Mouse (Mus musculus) right cerebral cortex, postnatal 25 days (tissue): ENCODE measurements around the gene Dixdc1.

Experiments used
- DNase-seq: peaks from one replicate; pipeline ENCODE4 v3.0.0; 2022

Dixdc1 gene

DNA sequence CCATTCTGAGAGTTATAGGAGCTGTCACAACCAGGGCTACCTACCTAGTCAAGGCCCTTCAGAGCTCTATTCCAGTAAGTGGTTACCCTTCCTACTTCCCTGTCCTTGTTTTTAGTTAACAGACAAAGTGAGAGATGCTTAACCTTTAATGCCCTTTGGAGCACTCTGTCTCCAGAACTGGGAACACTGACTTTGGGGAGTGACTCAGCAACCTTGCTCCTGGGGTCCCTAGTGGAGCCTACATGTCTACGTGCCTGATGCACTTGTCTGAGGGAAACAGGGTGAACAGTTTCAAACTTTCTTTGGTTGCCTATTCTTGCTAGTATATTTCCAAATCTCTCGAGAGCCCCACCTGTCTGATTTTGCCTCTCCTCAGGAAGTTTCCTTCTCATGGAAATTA lies 3.4 kb upstream of the Dixdc1 start:
- DNase-seq = no peak

DNA sequence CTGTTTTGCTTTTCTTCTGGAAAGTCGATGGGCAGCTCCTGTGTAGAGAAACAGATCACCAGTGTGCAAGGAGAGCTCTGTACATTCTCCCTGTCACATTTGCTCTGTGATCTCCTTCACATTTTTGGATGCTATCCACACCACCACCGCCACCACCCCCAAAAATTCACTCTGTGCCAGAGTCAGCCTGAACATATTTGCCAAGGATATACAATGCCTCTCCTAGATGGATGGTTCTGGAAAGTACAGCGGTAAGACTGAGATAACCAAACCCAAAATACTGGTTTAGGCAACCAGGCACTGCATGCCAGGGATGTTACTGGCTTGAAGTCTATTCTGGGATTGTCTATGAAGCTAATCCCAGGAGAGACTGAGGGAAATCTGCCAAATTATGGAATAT lies 2.9 kb upstream of the Dixdc1 start:
- DNase-seq = no peak

DNA sequence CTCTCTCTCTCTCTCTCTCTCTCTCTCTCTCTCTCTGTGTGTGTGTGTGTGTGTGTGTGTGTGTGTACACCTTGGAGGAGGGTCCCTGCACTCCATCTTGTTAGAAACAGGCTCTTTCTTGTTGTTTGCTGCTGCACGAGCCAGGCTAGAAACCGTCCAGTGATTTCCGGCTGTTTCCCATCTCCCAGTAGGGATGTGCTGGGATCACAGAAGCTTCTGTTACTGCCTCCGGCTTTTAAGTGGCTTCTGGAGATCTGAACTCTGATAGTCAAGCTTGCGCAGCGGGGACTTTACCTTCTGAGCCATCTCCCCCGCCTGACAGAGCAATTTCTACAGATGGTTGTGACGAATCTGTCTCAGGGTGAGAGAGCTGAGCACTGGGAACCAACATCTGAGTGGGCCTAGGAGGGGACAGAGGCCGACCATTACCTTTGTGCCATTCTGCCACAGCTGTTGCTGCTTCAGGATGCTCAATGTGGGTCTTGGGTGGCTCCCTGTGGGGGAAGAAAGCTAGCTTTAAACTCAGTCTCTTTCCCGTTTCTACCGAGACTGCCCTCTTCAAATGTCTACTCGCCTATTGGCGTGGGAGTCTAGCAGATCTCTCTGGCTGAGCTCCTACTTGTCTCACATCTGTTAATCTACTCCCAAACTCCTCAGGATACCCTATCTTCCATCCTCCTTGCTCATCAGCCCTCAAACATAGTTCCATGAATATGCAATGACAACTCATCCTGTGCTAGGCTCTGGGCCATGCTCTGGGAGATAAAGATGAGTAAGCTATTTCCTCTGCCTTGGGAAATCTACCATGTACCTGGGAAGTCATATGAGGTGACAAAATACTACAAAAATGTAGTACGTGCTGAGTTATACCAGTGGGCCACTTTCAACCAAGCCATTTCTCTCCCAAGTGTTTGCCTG lies 1.8 kb upstream of the Dixdc1 start:
- DNase-seq = no peak

DNA sequence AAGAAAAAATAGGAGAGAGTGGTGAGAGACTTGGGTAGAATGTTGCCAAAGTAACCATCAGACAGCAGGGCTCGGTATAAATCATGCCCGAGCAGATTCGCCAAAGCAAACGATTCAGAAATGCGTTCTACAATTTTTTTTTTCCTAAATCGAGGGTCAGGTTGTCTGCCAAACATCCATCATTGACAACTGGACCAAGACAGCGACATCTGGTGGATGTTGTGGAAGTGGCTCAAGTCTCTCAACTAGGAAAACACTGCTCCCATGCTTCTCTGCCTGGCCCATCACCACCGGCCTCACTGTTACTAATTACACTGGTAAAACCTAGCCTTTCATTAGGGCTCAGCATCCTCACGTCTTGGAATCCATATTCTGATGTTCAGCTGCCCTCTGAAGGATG lies 4.3 kb downstream of the Dixdc1 start:
- DNase-seq = no peak

DNA sequence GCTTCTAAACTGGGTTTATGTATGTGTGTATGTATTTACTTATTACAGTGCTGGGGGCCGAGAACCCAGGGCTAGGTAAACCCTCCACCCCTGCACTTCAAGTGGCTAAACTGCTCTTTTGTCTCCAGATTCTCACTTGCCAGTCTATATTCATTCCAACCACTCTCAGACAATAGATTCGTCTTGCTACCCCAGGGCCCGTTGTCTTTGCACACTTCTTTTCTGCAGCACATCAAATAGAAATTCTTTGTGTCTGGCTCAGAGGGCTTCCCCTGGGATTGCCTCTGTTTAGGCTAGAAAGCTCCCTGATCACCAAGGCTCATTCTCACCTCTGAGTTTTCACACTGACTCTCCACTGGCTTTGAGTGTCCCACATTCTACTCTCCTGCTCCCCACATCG lies 6.8 kb downstream of the Dixdc1 start:
- DNase-seq = no peak

DNA sequence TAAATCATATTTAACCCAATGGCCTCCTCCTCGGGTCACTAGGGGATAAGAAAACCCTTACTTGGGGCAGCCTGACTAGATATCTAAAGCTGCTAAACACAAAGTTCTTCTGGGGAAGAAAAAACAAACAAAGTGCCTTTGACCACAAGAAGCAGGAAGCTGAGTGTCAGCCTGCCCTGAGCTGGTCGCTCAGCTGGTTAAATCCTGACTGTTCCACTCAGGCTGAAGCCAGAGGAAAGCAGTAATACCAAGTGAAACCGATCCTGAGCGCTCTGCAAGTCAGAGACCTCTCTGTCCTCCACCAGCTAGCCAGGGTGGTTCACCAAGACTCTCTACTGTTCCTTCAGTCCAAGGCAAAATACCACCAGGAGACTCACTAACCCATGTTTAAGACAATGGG lies 9.7 kb downstream of the Dixdc1 start:
- DNase-seq = no peak

DNA sequence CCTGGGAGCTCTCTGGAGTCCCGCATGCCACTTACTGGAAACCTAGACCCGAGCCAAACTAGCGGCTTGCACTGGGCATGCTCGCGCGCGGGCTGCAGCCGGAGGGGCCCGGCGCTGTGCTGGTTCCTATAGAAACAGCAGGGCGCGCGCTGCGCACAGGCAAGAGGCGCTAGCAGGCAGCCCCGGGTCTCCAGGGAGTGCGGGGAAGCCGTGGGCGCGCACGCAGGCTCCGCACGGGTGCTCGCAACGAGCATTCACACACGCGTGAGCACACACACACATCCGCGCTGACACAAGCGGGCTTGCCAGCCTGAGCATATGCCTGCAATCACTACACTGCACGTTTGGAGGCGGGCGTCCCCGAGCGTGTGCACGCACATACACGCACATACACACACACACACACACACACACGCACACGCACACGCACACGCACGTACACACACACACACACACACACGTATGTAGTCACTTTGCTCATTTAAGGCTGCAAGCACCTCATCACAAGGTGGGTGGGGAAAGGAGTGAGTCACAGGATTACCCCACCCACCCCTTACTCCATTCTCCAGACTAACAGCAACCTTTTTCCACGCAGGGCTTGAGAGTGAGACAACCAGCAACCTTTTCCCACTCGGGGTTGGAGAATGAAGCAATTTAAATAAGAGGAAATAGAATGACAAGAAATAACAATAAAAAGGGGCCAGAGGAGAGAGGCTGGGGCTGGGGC lies 11.2 kb downstream of the Dixdc1 start:
- DNase-seq = peak; percentile 90

DNA sequence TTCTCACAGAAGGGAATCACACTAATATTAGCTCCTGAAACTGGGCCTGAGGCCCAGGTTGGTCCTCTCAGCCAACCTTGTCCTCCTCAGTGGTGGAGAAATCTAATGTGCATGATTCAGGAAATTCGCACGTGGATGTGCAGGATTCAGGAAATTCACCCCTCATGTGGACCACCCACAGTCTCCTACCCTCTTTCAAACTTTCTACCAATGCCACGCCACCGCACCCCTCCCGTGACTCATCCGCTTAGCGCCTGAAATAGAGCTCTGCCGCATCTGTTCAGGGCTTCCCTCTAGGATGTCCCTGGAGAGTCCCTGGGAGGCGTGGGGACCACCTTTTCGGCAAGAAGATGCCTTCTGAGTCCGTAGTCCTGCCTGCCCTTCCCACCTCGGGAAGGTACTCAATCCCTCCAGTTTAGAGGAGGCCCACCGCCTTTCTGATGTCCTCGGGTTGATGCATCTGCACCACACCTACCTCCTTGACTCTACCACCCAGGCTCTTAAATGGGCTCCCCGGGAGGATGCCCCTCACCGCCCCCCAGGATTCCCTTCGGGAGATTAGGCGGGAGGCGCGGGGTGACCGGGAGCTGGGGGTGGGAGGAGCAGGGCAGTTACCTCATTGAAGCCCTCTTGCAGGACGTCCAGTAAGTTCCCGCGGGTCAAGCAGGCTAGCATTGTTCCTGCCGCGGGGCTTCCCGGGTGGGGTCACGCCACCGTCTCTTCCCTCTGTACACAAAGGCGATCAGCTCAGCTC lies 12.0 kb downstream of the Dixdc1 start:
- peak; percentile 68 for DNase-seq

DNA sequence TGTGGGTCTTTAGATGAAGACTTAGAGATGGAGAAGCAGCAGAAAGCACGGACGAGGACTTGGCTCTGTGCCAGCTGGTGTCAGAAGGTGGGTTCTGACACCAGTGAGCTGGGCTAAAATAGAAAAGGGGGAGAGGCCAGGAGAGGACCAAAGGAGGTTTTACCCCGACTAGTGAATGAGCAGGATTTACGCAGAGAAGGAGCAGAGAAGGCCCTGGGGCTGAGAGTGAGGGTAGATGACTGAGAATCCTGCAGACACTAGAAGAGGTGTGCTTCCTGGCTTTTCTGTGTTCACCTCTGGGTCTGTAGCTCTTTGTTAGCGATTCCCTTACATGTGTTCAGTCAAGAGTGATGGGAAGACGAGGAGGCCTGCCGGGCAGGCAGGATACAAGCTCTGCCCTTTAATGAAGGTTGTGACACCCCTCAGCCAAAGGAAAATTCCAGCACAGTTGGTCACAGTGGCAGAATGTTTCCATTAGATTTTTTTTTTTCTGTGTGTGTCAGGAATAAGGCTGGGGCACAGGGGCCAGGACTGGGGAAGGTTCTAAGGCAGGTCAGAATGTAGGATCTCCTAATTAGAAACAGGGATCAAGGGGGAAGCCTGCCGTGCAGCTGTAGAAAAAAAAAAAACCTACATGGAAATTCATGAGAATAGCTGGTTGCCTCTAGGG lies 13.3 kb downstream of the Dixdc1 start:
- DNase-seq = no peak

DNA sequence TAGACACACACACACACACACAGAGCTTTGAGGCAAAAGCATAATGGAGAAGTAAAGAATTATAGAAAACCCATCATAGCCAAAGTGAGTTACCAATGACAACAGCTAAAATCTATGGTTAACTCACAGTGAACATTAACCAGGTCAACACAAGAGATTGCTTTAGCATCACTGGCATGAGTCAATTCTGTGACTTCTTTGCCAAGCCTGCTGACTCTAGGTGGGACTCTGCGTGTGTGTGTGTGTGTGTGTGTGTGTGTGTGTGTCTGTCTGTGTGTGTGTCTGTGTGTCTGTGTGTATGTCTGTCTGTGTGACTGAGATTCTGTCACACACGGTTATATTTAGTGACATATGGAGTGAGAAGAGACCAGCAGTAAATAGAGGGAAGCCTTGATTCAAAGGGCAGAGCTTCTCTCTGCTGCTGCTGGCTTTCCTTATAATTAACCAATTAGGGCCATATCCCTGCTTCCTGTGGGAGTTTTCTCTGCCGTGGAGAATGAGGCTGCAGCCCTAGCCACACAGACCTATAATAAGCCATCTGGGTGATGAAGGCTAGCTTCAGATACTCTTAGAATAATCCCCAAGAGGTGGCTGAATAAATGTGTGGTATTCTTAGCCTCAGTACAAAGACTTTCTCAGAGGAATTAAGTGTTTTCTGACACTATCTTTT lies 14.5 kb downstream of the Dixdc1 start:
- DNase-seq = no peak

DNA sequence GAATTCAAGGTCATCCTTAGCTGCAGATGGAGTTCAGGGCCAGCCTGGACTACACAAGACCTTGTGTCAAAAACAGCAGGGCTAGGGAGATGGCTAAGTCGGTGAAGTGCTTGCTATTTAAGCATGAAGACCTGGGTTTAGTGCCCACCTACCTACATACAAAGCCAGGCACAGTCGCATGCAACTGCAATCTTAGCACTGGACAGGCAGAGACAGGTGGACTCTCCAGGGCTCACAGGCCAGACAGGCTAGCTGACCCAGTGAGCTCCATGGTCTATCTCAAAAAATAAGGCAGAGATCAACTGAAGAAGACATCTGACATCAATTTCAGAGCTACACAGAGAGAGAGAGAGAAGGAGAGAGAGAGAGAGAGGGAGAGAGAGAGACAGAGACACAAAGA lies 15.2 kb downstream of the Dixdc1 start:
- DNase-seq = no peak

DNA sequence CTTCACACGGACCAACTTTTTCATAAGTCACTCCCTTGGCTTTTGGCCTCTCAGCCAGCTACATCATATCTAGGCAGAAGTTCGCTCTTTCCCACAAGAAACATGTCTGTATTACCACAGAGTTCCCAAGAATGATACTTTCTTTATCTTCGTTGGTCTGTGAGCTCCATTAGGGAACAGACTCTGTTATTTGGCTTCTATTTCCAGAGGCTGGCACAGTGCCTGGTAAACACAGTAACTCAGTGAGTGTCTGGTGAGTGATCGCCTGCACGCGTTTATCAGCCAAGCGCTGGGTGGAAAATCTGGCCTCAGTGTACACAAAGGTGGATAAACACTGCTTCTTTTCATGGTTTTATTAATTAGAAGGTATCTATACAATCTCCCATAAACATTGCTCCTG lies 15.9 kb downstream of the Dixdc1 start:
- DNase-seq = no peak

DNA sequence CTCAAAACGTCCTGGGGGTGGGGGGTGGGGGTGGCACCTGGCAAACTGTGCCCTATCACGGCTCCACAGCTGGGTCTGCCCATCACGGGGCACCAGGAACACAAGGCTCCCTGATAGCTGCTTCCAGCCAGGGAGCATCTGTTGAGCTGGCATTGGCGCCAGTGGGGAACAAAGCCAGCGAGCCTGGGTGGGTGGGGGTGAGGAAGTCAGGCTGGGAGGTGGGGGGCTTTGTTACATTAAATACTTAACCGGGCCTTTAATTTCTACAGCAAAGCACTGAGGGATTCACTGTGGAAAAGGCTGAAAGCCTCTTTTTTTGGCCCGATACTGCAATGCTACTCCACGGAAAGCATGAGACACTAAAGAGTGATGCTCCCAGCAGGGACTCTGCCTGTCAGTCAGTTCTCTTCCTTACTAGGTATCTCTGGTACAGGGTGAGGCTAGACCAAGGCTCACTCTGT lies 16.8 kb downstream of the Dixdc1 start:
- no peak for DNase-seq

DNA sequence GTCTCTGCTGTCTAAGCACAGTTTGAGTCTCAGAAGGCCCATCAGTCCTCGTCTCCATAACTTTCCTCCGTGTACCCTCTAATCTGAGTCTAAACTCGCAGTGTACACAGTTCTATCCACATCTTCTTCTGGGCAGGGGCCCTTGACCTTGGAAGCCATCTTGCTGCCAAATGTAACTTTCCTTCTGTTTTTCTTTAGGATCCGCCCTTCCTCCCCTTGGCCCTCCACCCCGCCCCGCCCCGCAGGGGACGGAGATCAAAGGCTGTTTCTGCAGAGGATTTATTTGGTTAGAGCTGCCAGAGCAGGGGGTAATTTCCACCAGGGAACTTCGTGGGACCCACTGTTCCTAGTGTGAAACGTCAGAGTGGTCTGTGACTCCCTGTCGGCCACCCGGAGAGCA lies 18.3 kb downstream of the Dixdc1 start:
- no peak for DNase-seq

DNA sequence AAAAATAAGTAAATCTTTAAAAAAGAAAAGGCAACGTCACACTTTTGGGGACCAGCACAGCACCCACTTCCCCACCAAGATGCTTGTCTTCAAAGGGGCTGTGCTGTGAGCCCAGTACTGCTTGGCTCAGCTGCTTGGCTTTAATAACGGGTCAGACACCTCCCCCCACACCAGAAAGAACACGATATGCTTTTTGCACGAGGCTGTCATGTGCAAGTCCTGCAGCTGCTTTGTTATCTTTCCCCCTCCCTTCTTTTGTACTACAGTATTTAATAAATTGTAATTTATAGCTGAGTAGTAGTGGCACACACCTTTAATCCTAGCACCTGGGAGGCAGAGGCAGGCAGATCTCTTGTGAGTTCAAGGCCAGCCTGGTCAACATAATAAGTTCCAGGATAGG lies 20.4 kb downstream of the Dixdc1 start:
- no peak for DNase-seq

DNA sequence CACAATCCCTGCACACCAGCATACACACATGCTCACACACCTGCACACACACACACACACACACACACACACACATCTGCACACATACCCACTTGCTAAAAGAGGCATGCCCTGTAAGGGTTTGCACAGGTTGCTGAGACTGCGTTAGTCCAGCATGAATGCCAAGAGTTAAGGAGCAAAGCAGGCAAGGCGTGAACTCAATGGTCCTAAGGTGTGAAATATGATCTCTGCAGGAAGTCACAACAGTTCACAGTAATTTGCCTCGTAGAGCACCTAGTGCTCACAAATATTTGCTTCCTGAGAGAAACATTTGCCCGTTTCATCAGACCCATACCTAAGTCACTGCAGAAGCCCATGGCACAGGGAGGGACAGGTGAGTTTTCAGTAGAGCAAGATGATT lies 25.1 kb downstream of the Dixdc1 start:
- DNase-seq = no peak

DNA sequence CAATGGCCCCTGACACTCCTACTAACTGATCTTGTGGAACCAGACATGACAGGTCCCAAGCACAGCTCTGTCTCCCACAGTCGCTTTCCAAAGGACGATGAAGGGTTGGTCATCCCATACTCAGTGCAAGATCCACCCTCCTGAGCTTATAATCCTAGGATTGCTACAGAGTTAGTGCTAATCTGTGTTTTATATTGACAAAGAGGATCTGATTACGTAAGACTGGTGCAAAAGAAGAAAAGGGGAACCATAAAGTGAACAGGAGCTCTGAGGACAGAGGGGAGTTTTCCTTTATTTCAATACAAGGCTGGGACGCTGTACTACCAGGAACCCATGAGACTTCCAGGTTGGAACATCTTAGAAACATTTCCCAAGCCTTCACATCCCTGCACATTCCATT lies 28.0 kb downstream of the Dixdc1 start:
- DNase-seq = no peak

DNA sequence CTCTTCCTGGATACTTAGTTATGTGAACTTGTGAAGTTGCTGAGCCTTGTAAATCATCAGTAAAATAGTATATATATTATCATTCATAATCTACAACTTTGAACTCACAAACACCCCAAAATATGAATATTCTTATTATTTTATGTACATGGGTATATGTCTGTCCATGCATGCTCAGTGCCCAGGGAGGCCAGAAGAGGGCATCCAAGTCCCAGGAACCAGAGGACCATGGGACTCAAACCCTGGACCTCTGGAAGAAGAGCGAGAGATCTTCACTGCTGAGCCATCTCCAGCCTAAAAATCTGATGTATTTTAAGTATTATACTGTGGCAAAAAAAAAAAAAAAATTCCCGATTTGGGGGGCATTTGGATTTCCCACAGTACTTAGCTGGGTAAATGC lies 30.2 kb downstream of the Dixdc1 start:
- DNase-seq = no peak

DNA sequence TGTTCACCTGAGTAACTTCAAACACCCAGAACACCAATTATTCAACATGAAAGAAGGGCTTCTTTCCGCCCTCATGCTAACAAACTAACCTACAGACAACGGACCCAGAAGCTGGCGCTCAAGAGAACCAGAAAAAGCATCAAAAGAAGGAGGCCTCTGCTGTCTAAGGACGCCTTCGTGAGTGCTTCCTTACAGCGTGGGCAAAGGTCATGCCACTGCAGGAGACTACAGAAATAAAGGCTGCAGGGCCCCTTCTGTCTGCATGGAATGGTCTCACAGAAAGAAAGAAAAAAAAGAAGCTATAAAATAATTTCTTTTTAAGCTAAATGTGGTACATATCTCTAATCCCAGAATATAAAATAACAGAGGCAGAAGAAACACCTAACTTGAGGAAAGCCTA lies 34.4 kb downstream of the Dixdc1 start:
- no peak for DNase-seq

DNA sequence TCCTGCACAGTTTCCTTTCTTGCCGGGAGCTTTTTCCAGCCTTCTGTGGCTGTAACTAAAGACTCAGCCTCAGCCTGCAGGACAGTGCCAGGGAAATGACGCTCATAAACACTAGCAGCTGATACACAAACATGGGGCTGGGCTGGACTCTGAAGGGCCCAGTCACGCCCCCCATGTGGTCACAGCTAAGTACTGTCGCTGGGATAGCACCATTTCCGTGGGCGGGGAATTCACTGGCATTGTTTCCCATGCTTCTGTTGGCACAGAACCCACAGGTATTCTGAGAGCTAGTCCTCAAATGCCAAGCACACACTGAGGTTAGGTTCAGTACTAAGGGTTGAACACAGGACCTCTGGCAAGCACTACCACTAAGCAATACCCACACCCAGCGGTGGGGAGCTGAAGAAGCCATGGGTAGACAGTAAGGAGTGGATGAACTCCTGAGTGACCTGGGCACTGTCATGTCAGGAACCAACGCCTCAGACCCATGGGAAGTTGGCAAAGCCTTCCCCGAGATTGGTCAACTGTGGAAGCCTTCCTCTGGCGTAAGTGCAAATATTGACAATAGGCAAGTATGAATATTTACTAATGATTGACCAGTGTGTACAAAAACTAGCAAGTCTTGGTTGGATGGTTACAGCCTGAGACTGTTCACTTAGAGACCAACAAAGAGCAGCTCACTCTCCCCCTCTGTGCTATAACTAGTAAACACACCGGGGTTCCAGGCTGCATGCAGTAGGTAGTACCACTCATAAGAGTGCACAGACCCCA lies 38.2 kb downstream of the Dixdc1 start:
- no peak for DNase-seq
